Mouse (Mus musculus): ENCODE measurements at regions not wholly inside any gene's neighbourhood (a gene's known extent, or its start where the extent isn't known, plus 50 kb on each side); places are given as distances from the start of the nearest gene placed in this dataset.

DNA sequence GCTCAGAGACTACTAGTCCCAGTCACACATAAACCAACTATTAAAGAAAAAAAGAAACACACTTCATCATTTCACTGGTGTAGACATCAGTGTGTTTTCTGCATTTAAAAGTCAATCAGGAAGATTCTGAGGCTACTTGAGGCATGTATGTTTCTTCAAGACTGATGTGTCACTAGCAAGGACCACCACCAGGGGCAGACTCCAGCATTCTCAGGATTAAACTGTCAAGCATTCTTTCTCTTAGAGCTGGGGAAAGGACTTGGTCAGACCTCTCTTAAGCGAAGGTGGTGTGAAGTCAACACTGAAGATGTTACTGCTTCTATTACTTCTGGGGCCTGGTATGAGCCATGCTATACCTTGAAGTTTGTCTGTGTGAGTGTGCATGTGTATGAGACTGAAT lies 114.1 kb upstream of the Try4 start:
- no peak overlapping the region for H3K4me3 ChIP-seq (replicated peaks; ENCODE audit: low read length)
- H3K27ac ChIP-seq (ENCODE audit: low read length) = no peak overlapping the region
- H3K4me2 ChIP-seq (ENCODE audit: low read depth, low read length) = no peak overlapping the region
- H3K9me3 ChIP-seq (replicated peaks; ENCODE audit: control insufficient read depth, low read length) = no peaks in the 10 kb centered on the region
- no peaks in the 10 kb centered on the region for H3K27me3 ChIP-seq (ENCODE audit: control insufficient read depth, insufficient read depth, low read length)
- H3K36me3 ChIP-seq (ENCODE audit: control insufficient read depth, insufficient read depth, low read length) = no peaks in the 10 kb centered on the region
- ATAC-seq (ENCODE audit: insufficient read depth, low FRiP score) = no peak
- 76% methylated on average over 1 of the region's 1 CpGs for WGBS
- no peak overlapping the region for H3K9ac ChIP-seq (ENCODE audit: low read length)
- H3K4me1 ChIP-seq (ENCODE audit: control insufficient read depth, insufficient read depth, low read length) = no peaks in the 10 kb centered on the region

DNA sequence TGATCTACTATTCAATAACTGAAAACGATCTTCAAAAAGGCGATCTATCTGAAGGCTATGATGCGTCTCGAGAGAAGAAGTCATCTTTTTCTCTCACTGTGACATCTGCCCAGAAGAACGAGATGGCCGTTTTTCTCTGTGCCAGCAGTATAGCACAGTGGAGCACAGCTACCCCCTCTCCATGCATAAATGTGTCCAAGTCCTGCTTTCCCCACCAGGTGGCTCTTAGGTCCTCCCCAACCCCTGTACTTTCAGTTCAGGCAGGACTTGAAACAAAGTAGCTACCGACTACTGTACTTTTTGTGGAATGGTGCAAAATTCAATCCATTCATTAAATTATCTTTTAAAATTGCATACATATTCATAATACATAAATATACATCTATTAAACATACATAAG lies 123.2 kb upstream of the Try4 start:
- H3K27me3 ChIP-seq (ENCODE audit: control insufficient read depth, insufficient read depth, low read length) = no peaks in the 10 kb centered on the region
- H3K36me3 ChIP-seq (ENCODE audit: control insufficient read depth, insufficient read depth, low read length) = no peaks in the 10 kb centered on the region
- H3K4me1 ChIP-seq (ENCODE audit: control insufficient read depth, insufficient read depth, low read length) = no peaks in the 10 kb centered on the region
- H3K9ac ChIP-seq (ENCODE audit: low read length) = no peak overlapping the region
- no peaks in the 10 kb centered on the region for H3K9me3 ChIP-seq (replicated peaks; ENCODE audit: control insufficient read depth, low read length)
- no peak for ATAC-seq (ENCODE audit: insufficient read depth, low FRiP score)
- 81% methylated on average over 7 of the region's 7 CpGs for WGBS
- no peak overlapping the region for H3K4me2 ChIP-seq (ENCODE audit: low read depth, low read length)
- no peak overlapping the region for H3K4me3 ChIP-seq (replicated peaks; ENCODE audit: low read length)
- no peak overlapping the region for H3K27ac ChIP-seq (ENCODE audit: low read length)

DNA sequence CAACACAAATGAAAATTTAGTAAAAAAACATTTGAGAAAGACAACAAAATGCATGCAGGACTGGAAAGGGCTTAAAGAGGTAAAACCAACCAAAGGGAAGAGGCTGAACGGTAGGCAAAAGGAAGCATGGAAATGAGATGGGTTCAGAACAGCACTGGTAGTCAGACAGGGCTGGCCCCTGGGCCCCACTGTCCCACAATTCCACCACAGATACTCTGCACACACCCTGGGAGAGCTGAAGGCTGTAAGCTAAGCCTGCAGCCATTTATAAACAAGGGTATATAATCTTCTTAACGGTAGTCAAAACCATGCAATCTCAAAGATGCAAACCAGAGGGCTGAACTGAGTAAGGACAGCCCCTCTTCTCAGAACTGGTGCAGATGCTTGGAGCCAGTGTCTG lies 124.0 kb upstream of the Try4 start:
- Histone ChIP-seq H3K36me3 (ENCODE audit: control insufficient read depth, insufficient read depth, low read length) (no peaks in the 10 kb centered on the region), H3K27ac (ENCODE audit: low read length) (no peak overlapping the region), H3K9ac (ENCODE audit: low read length) (no peak overlapping the region), H3K4me3 (replicated peaks; ENCODE audit: low read length) (no peak overlapping the region), H3K4me1 (ENCODE audit: control insufficient read depth, insufficient read depth, low read length) (no peaks in the 10 kb centered on the region), H3K27me3 (ENCODE audit: control insufficient read depth, insufficient read depth, low read length) (no peaks in the 10 kb centered on the region), H3K4me2 (ENCODE audit: low read depth, low read length) (no peak overlapping the region), H3K9me3 (replicated peaks; ENCODE audit: control insufficient read depth, low read length) (no peaks in the 10 kb centered on the region)
- ATAC-seq (ENCODE audit: insufficient read depth, low FRiP score) = no peak
- 67% methylated on average over 2 of the region's 2 CpGs for WGBS

DNA sequence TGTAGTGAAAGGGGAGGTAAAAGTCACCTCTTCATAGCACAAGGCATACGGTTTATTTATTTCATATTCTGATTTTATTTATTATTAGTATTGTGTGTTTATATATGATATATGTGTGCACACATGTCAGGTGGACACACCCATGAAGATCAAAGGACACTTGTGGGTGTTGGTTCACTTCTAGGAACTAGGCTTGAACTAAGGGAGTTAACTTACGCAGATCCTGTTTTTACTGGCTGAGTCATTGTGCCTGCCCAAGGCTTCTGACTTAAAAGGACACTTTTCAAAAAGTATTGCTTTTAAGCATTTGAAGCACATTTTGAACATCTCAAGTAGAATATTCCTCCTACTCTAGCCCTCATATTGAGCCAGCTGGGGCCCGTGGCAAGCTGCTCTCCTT lies 124.9 kb upstream of the Try4 start:
- Histone ChIP-seq H3K4me1 (ENCODE audit: control insufficient read depth, insufficient read depth, low read length) (no peaks in the 10 kb centered on the region), H3K9ac (ENCODE audit: low read length) (no peak overlapping the region), H3K36me3 (ENCODE audit: control insufficient read depth, insufficient read depth, low read length) (no peaks in the 10 kb centered on the region), H3K27me3 (ENCODE audit: control insufficient read depth, insufficient read depth, low read length) (no peaks in the 10 kb centered on the region), H3K9me3 (replicated peaks; ENCODE audit: control insufficient read depth, low read length) (no peaks in the 10 kb centered on the region), H3K4me3 (replicated peaks; ENCODE audit: low read length) (no peak overlapping the region), H3K4me2 (ENCODE audit: low read depth, low read length) (no peak overlapping the region), H3K27ac (ENCODE audit: low read length) (no peak overlapping the region)
- 82% methylated on average over 3 of the region's 3 CpGs for WGBS
- ATAC-seq (ENCODE audit: insufficient read depth, low FRiP score) = no peak

DNA sequence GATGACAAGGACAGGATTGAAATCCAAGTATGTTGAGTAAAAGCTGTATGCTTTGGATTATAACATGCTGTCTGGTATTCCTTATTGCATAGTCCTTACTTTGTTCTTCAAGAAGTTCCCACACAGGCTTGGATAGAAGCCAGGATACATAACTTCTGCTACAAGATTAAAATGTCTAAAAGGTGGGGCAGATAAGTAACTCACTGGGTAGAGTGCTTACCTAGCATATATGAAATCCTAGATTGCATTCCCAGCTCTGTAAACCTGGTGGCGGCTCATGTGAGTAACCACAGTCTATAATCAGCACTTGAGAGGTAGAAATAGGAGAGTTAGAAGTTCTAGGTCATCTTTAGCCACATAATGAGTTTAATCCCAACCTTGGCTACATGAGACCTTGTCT lies 126.0 kb upstream of the Try4 start:
- no peak overlapping the region for H3K4me3 ChIP-seq (replicated peaks; ENCODE audit: low read length)
- H3K36me3 ChIP-seq (ENCODE audit: control insufficient read depth, insufficient read depth, low read length) = no peaks in the 10 kb centered on the region
- no peak overlapping the region for H3K9ac ChIP-seq (ENCODE audit: low read length)
- H3K9me3 ChIP-seq (replicated peaks; ENCODE audit: control insufficient read depth, low read length) = no peaks in the 10 kb centered on the region
- no peak overlapping the region for H3K4me2 ChIP-seq (ENCODE audit: low read depth, low read length)
- ATAC-seq (ENCODE audit: insufficient read depth, low FRiP score) = no peak
- no peaks in the 10 kb centered on the region for H3K4me1 ChIP-seq (ENCODE audit: control insufficient read depth, insufficient read depth, low read length)
- WGBS = 63% methylated on average over 1 of the region's 1 CpGs
- H3K27ac ChIP-seq (ENCODE audit: low read length) = no peak overlapping the region
- no peaks in the 10 kb centered on the region for H3K27me3 ChIP-seq (ENCODE audit: control insufficient read depth, insufficient read depth, low read length)

DNA sequence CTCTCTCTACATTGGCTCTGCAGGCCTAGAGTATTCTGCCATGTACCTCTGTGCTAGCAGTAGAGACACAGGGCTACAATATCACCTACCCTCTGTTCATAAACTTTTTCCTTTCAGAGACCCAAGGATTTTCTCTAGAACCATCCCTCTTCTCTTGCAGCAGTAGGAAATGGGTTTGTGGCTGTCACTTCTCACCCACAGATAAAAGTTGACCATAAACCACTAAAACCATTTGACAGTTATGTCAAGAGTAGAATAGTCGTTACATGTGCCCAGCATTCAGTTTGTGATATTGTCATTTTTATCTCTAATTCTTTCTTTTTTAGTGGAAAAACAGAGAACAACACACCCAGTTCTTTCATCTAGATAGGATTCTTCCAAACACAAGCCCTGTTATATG lies 128.2 kb upstream of the 2210010C04Rik start:
- H3K4me3 ChIP-seq (replicated peaks; ENCODE audit: low read length) = no peak overlapping the region
- 68% methylated on average over 1 of the region's 1 CpGs for WGBS
- H3K27me3 ChIP-seq (ENCODE audit: control insufficient read depth, insufficient read depth, low read length) = no peaks in the 10 kb centered on the region
- no peaks in the 10 kb centered on the region for H3K9me3 ChIP-seq (replicated peaks; ENCODE audit: control insufficient read depth, low read length)
- no peaks in the 10 kb centered on the region for H3K4me1 ChIP-seq (ENCODE audit: control insufficient read depth, insufficient read depth, low read length)
- no peak overlapping the region for H3K27ac ChIP-seq (ENCODE audit: low read length)
- no peak for ATAC-seq (ENCODE audit: insufficient read depth, low FRiP score)
- H3K9ac ChIP-seq (ENCODE audit: low read length) = no peak overlapping the region
- no peaks in the 10 kb centered on the region for H3K36me3 ChIP-seq (ENCODE audit: control insufficient read depth, insufficient read depth, low read length)
- no peak overlapping the region for H3K4me2 ChIP-seq (ENCODE audit: low read depth, low read length)

DNA sequence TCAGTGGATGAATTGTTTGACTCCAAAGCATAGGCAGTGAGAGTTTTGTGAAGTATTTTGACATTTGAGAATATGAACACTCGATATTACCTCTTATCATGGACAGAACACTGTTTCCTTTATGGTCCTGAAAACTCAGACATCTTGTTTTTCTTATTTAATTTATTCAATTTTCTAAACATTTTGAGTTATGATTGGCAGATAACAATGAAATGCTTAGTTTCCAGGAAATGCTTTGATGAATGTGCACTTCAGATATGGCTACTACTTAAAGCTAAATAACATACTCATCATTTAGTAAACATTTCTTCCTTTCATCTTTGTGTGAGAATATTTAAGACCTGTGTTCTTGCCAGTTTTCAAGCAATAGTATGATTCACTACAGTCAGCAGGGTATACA lies 126.4 kb upstream of the 2210010C04Rik start:
- Histone ChIP-seq H3K27ac (ENCODE audit: low read length) (no peak overlapping the region), H3K27me3 (ENCODE audit: control insufficient read depth, insufficient read depth, low read length) (no peaks in the 10 kb centered on the region), H3K4me1 (ENCODE audit: control insufficient read depth, insufficient read depth, low read length) (no peaks in the 10 kb centered on the region), H3K4me3 (replicated peaks; ENCODE audit: low read length) (no peak overlapping the region), H3K36me3 (ENCODE audit: control insufficient read depth, insufficient read depth, low read length) (no peaks in the 10 kb centered on the region), H3K9ac (ENCODE audit: low read length) (no peak overlapping the region), H3K4me2 (ENCODE audit: low read depth, low read length) (no peak overlapping the region), H3K9me3 (replicated peaks; ENCODE audit: control insufficient read depth, low read length) (no peaks in the 10 kb centered on the region)
- WGBS = 67% methylated on average over 1 of the region's 1 CpGs
- ATAC-seq (ENCODE audit: insufficient read depth, low FRiP score) = no peak

DNA sequence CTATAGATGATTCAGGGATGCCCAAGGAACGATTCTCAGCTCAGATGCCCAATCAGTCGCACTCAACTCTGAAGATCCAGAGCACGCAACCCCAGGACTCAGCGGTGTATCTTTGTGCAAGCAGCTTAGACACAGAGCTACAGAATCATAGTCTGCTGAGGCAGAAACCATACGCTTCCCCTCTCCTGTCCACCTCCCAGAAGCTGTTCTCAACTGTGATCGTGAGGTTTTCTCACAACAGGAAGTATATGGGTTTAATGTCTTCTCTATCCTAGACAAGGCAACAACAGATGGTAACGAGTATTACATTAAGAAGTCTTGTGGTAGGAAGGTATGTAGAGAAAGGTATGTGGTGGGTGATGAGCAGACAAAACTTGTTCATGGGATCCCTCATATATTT lies 116.8 kb upstream of the 2210010C04Rik start:
- Histone ChIP-seq H3K36me3 (ENCODE audit: control insufficient read depth, insufficient read depth, low read length) (no peaks in the 10 kb centered on the region), H3K4me2 (ENCODE audit: low read depth, low read length) (no peak overlapping the region), H3K4me1 (ENCODE audit: control insufficient read depth, insufficient read depth, low read length) (no peaks in the 10 kb centered on the region), H3K9me3 (replicated peaks; ENCODE audit: control insufficient read depth, low read length) (no peaks in the 10 kb centered on the region), H3K27ac (ENCODE audit: low read length) (no peak overlapping the region), H3K27me3 (ENCODE audit: control insufficient read depth, insufficient read depth, low read length) (no peaks in the 10 kb centered on the region), H3K4me3 (replicated peaks; ENCODE audit: low read length) (no peak overlapping the region), H3K9ac (ENCODE audit: low read length) (no peak overlapping the region)
- WGBS = 83% methylated on average over 7 of the region's 7 CpGs
- ATAC-seq (ENCODE audit: insufficient read depth, low FRiP score) = no peak

DNA sequence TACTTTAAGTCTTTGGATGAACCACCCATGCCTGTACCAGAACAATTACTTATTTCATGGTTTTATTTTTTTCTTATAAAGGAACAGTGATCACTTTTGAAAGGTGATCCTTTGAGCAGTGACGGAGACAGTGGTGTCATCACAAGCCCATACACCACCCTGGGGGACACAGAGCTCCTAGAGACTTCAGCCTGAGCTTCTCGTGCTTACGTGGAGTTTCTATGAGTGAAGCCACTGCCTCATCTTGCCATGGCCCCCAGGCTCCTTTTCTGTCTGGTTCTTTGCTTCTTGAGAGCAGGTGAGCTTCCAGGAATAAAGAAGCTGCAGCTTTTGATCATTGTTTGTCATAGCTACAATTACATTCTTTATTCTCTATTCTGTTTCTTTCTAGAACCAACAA lies 116.2 kb upstream of the 2210010C04Rik start:
- no peaks in the 10 kb centered on the region for H3K27me3 ChIP-seq (ENCODE audit: control insufficient read depth, insufficient read depth, low read length)
- no peaks in the 10 kb centered on the region for H3K9me3 ChIP-seq (replicated peaks; ENCODE audit: control insufficient read depth, low read length)
- no peak overlapping the region for H3K4me3 ChIP-seq (replicated peaks; ENCODE audit: low read length)
- no peak for ATAC-seq (ENCODE audit: insufficient read depth, low FRiP score)
- H3K4me2 ChIP-seq (ENCODE audit: low read depth, low read length) = no peak overlapping the region
- no peaks in the 10 kb centered on the region for H3K36me3 ChIP-seq (ENCODE audit: control insufficient read depth, insufficient read depth, low read length)
- no peak overlapping the region for H3K27ac ChIP-seq (ENCODE audit: low read length)
- no peaks in the 10 kb centered on the region for H3K4me1 ChIP-seq (ENCODE audit: control insufficient read depth, insufficient read depth, low read length)
- no peak overlapping the region for H3K9ac ChIP-seq (ENCODE audit: low read length)
- 77% methylated on average over 3 of the region's 3 CpGs for WGBS

DNA sequence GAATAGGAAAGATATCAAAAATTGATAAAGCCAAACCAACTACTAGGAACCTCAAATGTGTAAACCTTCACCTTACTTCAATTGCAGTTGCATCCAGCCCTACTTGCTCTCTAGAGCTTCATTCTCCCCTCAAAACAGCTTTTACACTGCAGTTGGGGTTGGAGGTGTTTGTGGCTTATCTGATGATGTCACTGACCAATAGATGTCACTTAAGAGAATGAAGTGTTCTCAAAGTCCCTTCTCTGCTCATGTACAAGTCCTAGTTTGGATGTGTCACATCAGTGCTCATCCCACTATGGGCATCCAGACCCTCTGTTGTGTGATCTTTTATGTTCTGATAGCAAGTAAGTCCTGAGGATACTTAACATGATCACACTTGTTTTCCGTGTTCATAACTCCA lies 105.6 kb upstream of the 2210010C04Rik start:
- WGBS = 80% methylated on average over 1 of the region's 1 CpGs

More for the DNA sequence above, 105.6 kb upstream of the 2210010C04Rik start:
- Histone ChIP-seq H3K4me2 (ENCODE audit: low read depth, low read length) (no peak overlapping the region), H3K4me3 (replicated peaks; ENCODE audit: low read length) (no peak overlapping the region), H3K9ac (ENCODE audit: low read length) (no peak overlapping the region), H3K9me3 (replicated peaks; ENCODE audit: control insufficient read depth, low read length) (no peaks in the 10 kb centered on the region), H3K27me3 (ENCODE audit: control insufficient read depth, insufficient read depth, low read length) (no peaks in the 10 kb centered on the region), H3K27ac (ENCODE audit: low read length) (no peak overlapping the region), H3K36me3 (ENCODE audit: control insufficient read depth, insufficient read depth, low read length) (no peaks in the 10 kb centered on the region), H3K4me1 (ENCODE audit: control insufficient read depth, insufficient read depth, low read length) (no peaks in the 10 kb centered on the region)
- ATAC-seq (ENCODE audit: insufficient read depth, low FRiP score) = no peak
